Mouse (Mus musculus): ENCODE measurements at regions not wholly inside any gene's neighbourhood (a gene's known extent, or its start where the extent isn't known, plus 50 kb on each side); places are given as distances from the start of the nearest gene placed in this dataset.

GRCm38 (mm10) chr3:12216035-12216434 is 1880.6 kb upstream of the Gm38303 start:
- no peak for DNase-seq (ENCODE audit: low spot score)
- no peaks in the 10 kb centered on the region for H3K9me3 ChIP-seq (ENCODE audit: low read length)
- H3K4me2 ChIP-seq (replicated peaks; ENCODE audit: low read depth, low read length): no peak overlapping the region
- no peak for TF ChIP-seq EP300 (IDR thresholded peaks at IDR 0.05)
- no peaks in the 10 kb centered on the region for H3K4me1 ChIP-seq (ENCODE audit: insufficient read depth, low read depth, low read length)
- WGBS: 74% methylated on average over 1 of the region's 1 CpGs
- no peak overlapping the region for H3K4me3 ChIP-seq (ENCODE audit: low read depth, low read length)
- H3K27me3 ChIP-seq (replicated peaks; ENCODE audit: insufficient read depth, low read length): no peaks in the 10 kb centered on the region
- H3K9ac ChIP-seq (replicated peaks; ENCODE audit: low read depth): no peak overlapping the region
- no peak overlapping the region for H3K27ac ChIP-seq (ENCODE audit: low read length)
- no peak for ATAC-seq
- no peaks in the 10 kb centered on the region for H3K36me3 ChIP-seq (ENCODE audit: insufficient read depth, low read length)

DNA sequence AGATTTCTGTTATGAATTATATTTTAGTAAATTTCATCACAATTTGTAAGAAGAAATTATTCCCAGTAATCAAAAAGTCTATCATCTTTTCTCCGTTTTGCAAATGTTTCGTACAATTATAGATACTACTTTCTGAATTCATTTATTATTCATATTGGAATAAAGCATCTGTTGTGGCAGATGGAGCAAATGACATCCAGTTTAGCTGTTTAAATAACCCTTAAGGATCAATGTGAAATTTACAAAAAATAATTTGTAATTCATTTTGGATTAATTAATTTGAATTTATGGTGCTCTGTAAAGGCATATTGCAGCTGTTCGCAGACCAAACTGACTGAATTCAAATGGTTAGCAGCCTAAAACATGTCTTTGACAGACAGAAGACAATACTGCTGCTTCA is 1879.3 kb upstream of the Gm38303 start:
- H3K4me3 ChIP-seq (ENCODE audit: low read depth, low read length): no peak overlapping the region
- no peaks in the 10 kb centered on the region for H3K27me3 ChIP-seq (replicated peaks; ENCODE audit: insufficient read depth, low read length)
- ATAC-seq (no peak), DNase-seq (ENCODE audit: low spot score) (no peak)
- no peak overlapping the region for H3K4me2 ChIP-seq (replicated peaks; ENCODE audit: low read depth, low read length)
- no peaks in the 10 kb centered on the region for H3K9me3 ChIP-seq (ENCODE audit: low read length)
- no peaks in the 10 kb centered on the region for H3K36me3 ChIP-seq (ENCODE audit: insufficient read depth, low read length)
- 91% methylated on average over 3 of the region's 3 CpGs for WGBS
- H3K9ac ChIP-seq (replicated peaks; ENCODE audit: low read depth): no peak overlapping the region
- TF ChIP-seq CTCF (IDR thresholded peaks at IDR 0.05) (no peak), EP300 (IDR thresholded peaks at IDR 0.05) (no peak)
- no peak overlapping the region for H3K27ac ChIP-seq (ENCODE audit: low read length)
- H3K4me1 ChIP-seq (ENCODE audit: insufficient read depth, low read depth, low read length): no peaks in the 10 kb centered on the region

DNA sequence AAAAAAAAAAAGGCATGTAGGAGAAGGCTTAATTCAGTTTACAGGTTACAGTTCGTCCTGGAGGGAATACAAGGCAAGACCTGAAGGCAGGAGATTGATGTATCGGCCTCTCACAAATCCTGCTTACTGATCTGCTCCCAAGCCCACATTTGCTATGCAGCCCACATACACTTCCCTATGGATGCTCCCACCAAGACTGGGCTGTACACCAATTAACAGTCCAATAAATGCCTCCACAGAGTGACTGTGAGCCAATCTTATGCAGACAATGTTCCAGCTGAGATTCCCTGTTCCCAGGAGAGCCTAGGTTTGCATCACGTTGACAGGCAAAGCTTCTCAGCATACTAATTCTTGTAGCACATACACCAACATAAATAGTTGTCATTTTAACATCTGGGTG is 1837.9 kb upstream of the Gm38303 start:
- Histone ChIP-seq H3K27me3 (replicated peaks; ENCODE audit: insufficient read depth, low read length) (no peaks in the 10 kb centered on the region), H3K4me2 (replicated peaks; ENCODE audit: low read depth, low read length) (no peak overlapping the region), H3K36me3 (ENCODE audit: insufficient read depth, low read length) (no peaks in the 10 kb centered on the region), H3K4me1 (ENCODE audit: insufficient read depth, low read depth, low read length) (no peaks in the 10 kb centered on the region), H3K27ac (ENCODE audit: low read length) (no peak overlapping the region), H3K4me3 (ENCODE audit: low read depth, low read length) (no peak overlapping the region), H3K9me3 (ENCODE audit: low read length) (no peaks in the 10 kb centered on the region), H3K9ac (replicated peaks; ENCODE audit: low read depth) (no peak overlapping the region)
- DNase-seq (ENCODE audit: low spot score) (no peak), ATAC-seq (no peak)
- WGBS: 71% methylated on average over 3 of the region's 3 CpGs
- no peak for TF ChIP-seq EP300 (IDR thresholded peaks at IDR 0.05)
- TF ChIP-seq CTCF (IDR thresholded peaks at IDR 0.05): no peak

DNA sequence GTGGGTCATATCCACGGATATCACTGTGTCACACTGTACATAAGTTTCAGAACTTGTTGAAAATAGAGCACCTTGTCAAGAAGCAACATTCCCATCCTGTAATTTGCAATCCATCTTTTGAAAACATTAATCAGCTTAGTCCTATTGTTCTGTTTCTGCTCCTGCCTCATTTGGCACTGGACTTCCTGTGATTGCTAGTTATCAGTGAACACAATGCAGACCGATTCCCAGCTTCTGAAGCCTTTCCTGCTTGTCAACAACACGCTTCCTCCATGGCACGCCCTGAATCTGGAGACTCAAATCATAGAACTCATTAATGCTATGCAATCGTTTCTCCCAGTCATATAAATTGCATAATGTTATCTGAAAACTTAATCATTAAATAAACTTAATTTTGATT is 1815.8 kb upstream of the Gm38303 start:
- H3K27me3 ChIP-seq (replicated peaks; ENCODE audit: insufficient read depth, low read length): no peaks in the 10 kb centered on the region
- no peak overlapping the region for H3K9ac ChIP-seq (replicated peaks; ENCODE audit: low read depth)
- no peaks in the 10 kb centered on the region for H3K36me3 ChIP-seq (ENCODE audit: insufficient read depth, low read length)
- peak; percentile 48 for DNase-seq (ENCODE audit: low spot score)
- 51% methylated on average over 5 of the region's 5 CpGs for WGBS
- no peak for TF ChIP-seq CTCF (IDR thresholded peaks at IDR 0.05)
- peak; percentile 92 for TF ChIP-seq EP300 (IDR thresholded peaks at IDR 0.05)
- no peak overlapping the region for H3K27ac ChIP-seq (ENCODE audit: low read length)
- H3K4me3 ChIP-seq (ENCODE audit: low read depth, low read length): no peak overlapping the region
- ATAC-seq: peak; percentile 88
- H3K4me2 ChIP-seq (replicated peaks; ENCODE audit: low read depth, low read length): no peak overlapping the region
- no peaks in the 10 kb centered on the region for H3K9me3 ChIP-seq (ENCODE audit: low read length)
- no peaks in the 10 kb centered on the region for H3K4me1 ChIP-seq (ENCODE audit: insufficient read depth, low read depth, low read length)

Measured in lung, postnatal 0 days (tissue).